Mouse (Mus musculus): ENCODE measurements around the gene Olfr1377.

DNA sequence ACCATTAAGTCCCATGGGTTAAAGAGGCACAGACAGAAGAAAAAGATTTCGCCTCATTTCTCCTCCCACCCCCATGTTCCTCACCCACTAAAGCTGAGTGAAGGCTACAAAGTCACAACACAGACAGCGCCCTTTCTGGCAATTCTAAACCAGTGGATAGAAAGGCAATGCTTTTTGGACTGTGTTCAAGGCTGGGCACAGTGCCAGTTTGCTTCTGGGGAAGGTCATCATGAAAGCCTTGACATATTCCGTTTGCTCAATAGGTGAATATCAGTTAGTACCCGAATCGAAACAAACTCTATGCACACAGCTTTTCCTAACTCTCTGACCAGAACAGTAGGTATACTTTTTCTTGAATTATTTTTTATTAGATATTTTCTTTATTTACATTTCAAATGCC, 30.1 kb downstream of the Olfr1377 start:
- TF ChIP-seq GATA1 (IDR thresholded peaks at IDR 0.05; ENCODE audit: borderline replicate concordance, low read length) (no peak), FLI1 (IDR thresholded peaks at IDR 0.05; ENCODE audit: low read length) (no peak)
